Comparison of ENCODE assay signal across 8 mouse cellular contexts in genomic region chr12:86800336-86800735, GRCm38 (mm10).
DNase-seq lines count a peak whose midpoint lies in the region; ATAC-seq and TF ChIP-seq lines count a peak whose summit lies in the region.

No protein-coding gene starts in this region.

- H3K27ac ChIP-seq in cerebellum, adult 2 months (ENCODE audit: insufficient read depth, low read length) = peak overlapping the region; percentile 82
- peak overlapping the region; percentile 96 for H3K27ac ChIP-seq in ES-Bruce4 (ENCODE audit: insufficient read depth, low read length)
- peak overlapping the region; percentile 93 for H3K27ac ChIP-seq in heart, embryonic 12.5 days (ENCODE audit: poor library complexity, severe bottlenecking)
- H3K27ac ChIP-seq in liver, embryonic 15.5 days (replicated peaks) = peak overlapping the region; percentile 75

- TF ChIP-seq CTCF in cerebellum, adult 2 months (IDR thresholded peaks at IDR 0.05; ENCODE audit: borderline replicate concordance, insufficient read depth, low read depth, low read length) = no peak
- no peak for TF ChIP-seq CTCF in ES-Bruce4 (IDR thresholded peaks at IDR 0.05; ENCODE audit: low read depth, low read length)

- no peak overlapping the region for H3K4me3 ChIP-seq in cerebellum, adult 2 months (replicated peaks; ENCODE audit: insufficient read depth, low read depth, low read length)
- H3K4me3 ChIP-seq in ES-Bruce4 (ENCODE audit: low read depth, low read length) = 0 out of 2 replicates have a peak overlapping the region, but pooled peaks have one; percentile 9
- H3K4me3 ChIP-seq in heart, embryonic 12.5 days = no peak overlapping the region
- H3K4me3 ChIP-seq in liver, embryonic 15.5 days (replicated peaks) = no peak overlapping the region

- no peaks in the 10 kb centered on the region for H3K36me3 ChIP-seq in ES-Bruce4 (ENCODE audit: control insufficient read depth, insufficient read depth, low read length, poor library complexity, severe bottlenecking)
- H3K36me3 ChIP-seq in heart, embryonic 12.5 days = no peaks in the 10 kb centered on the region
- H3K36me3 ChIP-seq in liver, embryonic 15.5 days (replicated peaks) = no peaks in the 10 kb centered on the region

- H3K4me1 ChIP-seq in cerebellum, adult 2 months (ENCODE audit: control insufficient read depth, insufficient read depth, low read length) = peaks cover 55% of the 10 kb centered on the region
- H3K4me1 ChIP-seq in ES-Bruce4 (ENCODE audit: control insufficient read depth, insufficient read depth, low read length) = peaks cover 14% of the 10 kb centered on the region
- H3K4me1 ChIP-seq in heart, embryonic 12.5 days (replicated peaks) = peaks cover 69% of the 10 kb centered on the region
- peaks cover 65% of the 10 kb centered on the region for H3K4me1 ChIP-seq in liver, embryonic 15.5 days (replicated peaks)

- no peaks in the 10 kb centered on the region for H3K27me3 ChIP-seq in cerebellum, adult 2 months (ENCODE audit: control insufficient read depth, insufficient read depth, low read length)
- H3K27me3 ChIP-seq in ES-Bruce4 (ENCODE audit: control insufficient read depth, insufficient read depth, low read length, poor library complexity, severe bottlenecking) = no peaks in the 10 kb centered on the region
- no peaks in the 10 kb centered on the region for H3K27me3 ChIP-seq in heart, embryonic 12.5 days (replicated peaks)
- H3K27me3 ChIP-seq in liver, embryonic 15.5 days = peaks cover 32% of the 10 kb centered on the region

- no peak for ATAC-seq in heart, embryonic 12.5 days (ENCODE audit: insufficient number of reproducible peaks, low FRiP score)
- ATAC-seq in liver, embryonic 15.5 days (ENCODE audit: insufficient read depth) = no peak
- no peak for ATAC-seq in activated CD4-positive, CD25-positive, alpha-beta regulatory T cell, adult 4 months

- no peak for TF ChIP-seq POLR2A in cerebellum, adult 2 months (IDR thresholded peaks at IDR 0.05; ENCODE audit: borderline replicate concordance, insufficient read depth, low read length)
- no peak for TF ChIP-seq POLR2A in ES-Bruce4 (IDR thresholded peaks at IDR 0.05; ENCODE audit: insufficient read depth, low read length)

- H3K4me2 ChIP-seq in heart, embryonic 12.5 days = peak overlapping the region; percentile 58
- H3K4me2 ChIP-seq in liver, embryonic 15.5 days = peak overlapping the region; percentile 67

- peak; percentile 63; the same call in 1 of the 2 replicates for TF ChIP-seq EP300 in ES-Bruce4 (IDR thresholded peaks at IDR 0.05; ENCODE audit: insufficient read depth, low read depth, low read length)

- 64% methylated on average over 4 of the region's 4 CpGs for WGBS in cerebellum, adult 2 months
- WGBS in heart, embryonic 12.5 days = 37% methylated on average over 4 of the region's 4 CpGs
- WGBS in liver, embryonic 15.5 days (ENCODE audit: insufficient replicate concordance) = 25% methylated on average over 4 of the region's 4 CpGs

- peak overlapping the region; percentile 43 for H3K9ac ChIP-seq in ES-Bruce4 (ENCODE audit: low read depth, poor library complexity, severe bottlenecking)
- H3K9ac ChIP-seq in heart, embryonic 12.5 days = peak overlapping the region; percentile 12
- no peak overlapping the region for H3K9ac ChIP-seq in liver, embryonic 15.5 days

- DNase-seq in cerebellum, adult 2 months = peak in 1 of 2 experiments; percentile 40
- no peak for DNase-seq in cerebellum, adult 11 months
- no peak for DNase-seq in thymus, postnatal 0 days (ENCODE audit: low spot score)
- DNase-seq in left cerebral cortex, adult 11 months (ENCODE audit: low spot score) = no peak

- H3K9me3 ChIP-seq in ES-Bruce4 (replicated peaks; ENCODE audit: control insufficient read depth, insufficient read depth, low read length, poor library complexity, severe bottlenecking) = no peaks in the 10 kb centered on the region
- no peaks in the 10 kb centered on the region for H3K9me3 ChIP-seq in heart, embryonic 12.5 days (replicated peaks)
- H3K9me3 ChIP-seq in liver, embryonic 15.5 days (replicated peaks) = no peaks in the 10 kb centered on the region
